In the genomic region with DNA sequence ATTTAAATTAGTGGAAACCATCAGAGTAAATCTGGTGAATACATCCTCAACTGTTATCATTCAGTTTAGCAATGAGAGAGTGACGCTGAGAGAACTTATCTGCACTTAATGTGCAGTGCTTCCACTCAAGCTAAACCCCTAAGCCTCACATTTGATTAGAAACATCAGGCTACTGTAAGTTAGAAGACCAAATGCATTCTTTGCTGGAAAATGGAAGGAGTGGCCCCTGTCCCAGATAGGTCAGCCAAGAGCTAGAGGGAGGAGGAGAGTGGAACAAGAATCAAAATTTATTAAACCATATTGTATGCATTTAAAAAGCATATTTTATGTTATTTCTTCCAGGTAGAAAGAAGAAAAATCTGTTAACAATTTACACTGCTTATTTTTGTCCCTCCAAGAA, we compare ENCODE assay signal across 41 mouse cellular contexts. TPM values are rescaled to one million over a fixed set of nuclear protein-coding genes. Genes with fewer than 3 reads are reported as not detected.
"Had no signal": no experiment of that assay in that cellular context is flagged by ENCODE, and none has a peak within 500 bp of the region (broad histone marks: within the 10 kb centered on the region; RNA-seq: fewer than 3 reads in every experiment).

No protein-coding gene starts in this region.

- DNase-seq: gastrocnemius, postnatal 14 days; gastrocnemius, postnatal 36 days; heart, adult 11 months; heart, adult 2 months; heart, postnatal 14 days; heart, postnatal 36 days; kidney, adult 11 months; kidney, adult 2 months; kidney, adult 9 months; kidney, postnatal 14 days; kidney, postnatal 36 days; layer of hippocampus, adult 9-11 months; layer of hippocampus, postnatal 36 days; liver; liver, embryonic 13.5 days had no signal

- H3K9me3 ChIP-seq: heart, embryonic 13.5 days; heart, embryonic 15.5 days; hindbrain, embryonic 13.5 days; hindbrain, embryonic 15.5 days; kidney, embryonic 15.5 days; liver, embryonic 13.5 days; liver, embryonic 15.5 days had no signal

- H3K27ac ChIP-seq: heart, adult 2 months; heart, embryonic 13.5 days; heart, embryonic 15.5 days; hindbrain, embryonic 13.5 days; hindbrain, embryonic 15.5 days; hindbrain, postnatal 0 days; kidney, embryonic 15.5 days; kidney, postnatal 0 days; liver, embryonic 13.5 days; liver, embryonic 15.5 days had no signal

- ATAC-seq: hindbrain, postnatal 0 days; intestine, embryonic 16.5 days had no signal

- H3K4me2 ChIP-seq: heart, embryonic 11.5 days; heart, embryonic 13.5 days; heart, embryonic 15.5 days; hindbrain, embryonic 13.5 days; hindbrain, embryonic 15.5 days; kidney, embryonic 15.5 days; liver, embryonic 11.5 days; liver, embryonic 13.5 days; liver, embryonic 15.5 days had no signal

- H3K27me3 ChIP-seq: heart, embryonic 13.5 days; heart, embryonic 15.5 days; hindbrain, embryonic 13.5 days; hindbrain, embryonic 15.5 days; kidney, embryonic 15.5 days; liver, embryonic 13.5 days; liver, embryonic 15.5 days had no signal

- H3K4me3 ChIP-seq: heart, adult 2 months; heart, embryonic 13.5 days; heart, embryonic 15.5 days; hindbrain, embryonic 13.5 days; hindbrain, embryonic 15.5 days; kidney, embryonic 15.5 days; liver, embryonic 13.5 days; liver, embryonic 15.5 days had no signal

- H3K36me3 ChIP-seq: heart, embryonic 13.5 days; heart, embryonic 15.5 days; hindbrain, embryonic 13.5 days; hindbrain, embryonic 15.5 days; kidney, embryonic 15.5 days; liver, embryonic 13.5 days; liver, embryonic 15.5 days had no signal

- H3K9ac ChIP-seq: heart, embryonic 13.5 days; heart, embryonic 15.5 days; hindbrain, embryonic 13.5 days; hindbrain, embryonic 15.5 days; kidney, embryonic 15.5 days; liver, embryonic 13.5 days; liver, embryonic 15.5 days had no signal

- H3K4me1 ChIP-seq: heart, embryonic 13.5 days; heart, embryonic 15.5 days; hindbrain, embryonic 13.5 days; hindbrain, embryonic 15.5 days; kidney, embryonic 15.5 days; liver, embryonic 13.5 days; liver, embryonic 15.5 days had no signal

RNA-seq across cellular contexts. Expression of a gene that starts 14.0 kb away (rescaled TPM):
- total RNA-seq: gastrocnemius, adult 8-10 months; gastrocnemius, postnatal 14 days; gastrocnemius, postnatal 36 days; heart, adult 2 months; heart, postnatal 14 days; heart, postnatal 36 days; hematopoietic stem cell, adult 5-6 weeks; hindbrain, postnatal 0 days; layer of hippocampus, adult 18-20 months; layer of hippocampus, adult 8-10 months; layer of hippocampus, postnatal 14 days; layer of hippocampus, postnatal 36 days; left cerebral cortex, adult 18-20 months; left cerebral cortex, adult 8-10 months; left cerebral cortex, postnatal 14 days; left cerebral cortex, postnatal 36 days had no signal
- polyA plus RNA-seq: gonadal fat pad, adult 2 months; heart, adult 2 months; heart, embryonic 11.5 days; heart, embryonic 13.5 days; heart, embryonic 15.5 days; heart, postnatal 0 days; hindbrain, embryonic 11.5 days; hindbrain, embryonic 13.5 days; hindbrain, embryonic 15.5 days; hindbrain, postnatal 0 days; intestine, embryonic 14.5 days; intestine, embryonic 16.5 days; kidney, adult 2 months; kidney, embryonic 15.5 days; kidney, postnatal 0 days; large intestine, adult 2 months; limb, embryonic 11.5 days; liver, embryonic 11.5 days; liver, embryonic 13.5 days; liver, embryonic 15.5 days had no signal
